Mouse (Mus musculus) left cerebral cortex, postnatal 36 days (tissue): Measurements from ENCODE around the gene Hdhd3. TPM values are rescaled to one million over a fixed set of nuclear protein-coding genes. Genes with fewer than 3 reads are reported as not detected.
"Not testable (repeated sequence)": the region's sequence is repeated elsewhere in the genome, so short reads cannot be mapped to it uniquely, and the experiment has no call there.

Source experiments
- DNase-seq, 2 experiments: peaks; one replicate each; pipeline ENCODE4 v3.0.0; 2021 to 2022; ENCODE audit warnings: low spot score in 2 of 2, mixed read lengths in 1 of 2
- intact Hi-C: fragments of 180-260 bp; cut with DNase I; formaldehyde crosslinking; loops from one replicate; pipeline ENCODE4 v1.15.1; 2025
- total RNA-seq, 2 experiments: library from RNA; stranded (reverse); gene quantifications; 2 replicates each; pipeline ENCODE4 v1.2.3; 2021

Hdhd3 gene
- total RNA-seq, 2 experiments from 2014 or later, result 9.8 to 10.4 TPM

GRCm38 (mm10) chr4:62480709-62481605 lies 22.3 kb downstream of the Hdhd3 start:
- intact Hi-C loops, result no loop called here
- DNase-seq, result no peak

GRCm38 (mm10) chr4:62479937-62480708 lies 23.1 kb downstream of the Hdhd3 start, which contains the start of gene Bspry:
Gene Bspry (plus strand): TSS chr4:62480053.
- DNase-seq, result peak in 1 of 2 experiments; percentile 18

GRCm38 (mm10) chr4:62479593-62479936 lies 23.7 kb downstream of the Hdhd3 start:
- intact Hi-C loops, DNase-seq: not testable (repeated sequence)

More at GRCm38 (mm10) chr4:62479937-62480708, 23.1 kb downstream of the Hdhd3 start, which contains the start of gene Bspry:
- intact Hi-C loops, result no loop called here

- DNase-seq, result no peak
- intact Hi-C loops, result no loop called here
Measured at GRCm38 (mm10) chr4:62477542-62478244, 25.6 kb downstream of the Hdhd3 start.

DNA sequence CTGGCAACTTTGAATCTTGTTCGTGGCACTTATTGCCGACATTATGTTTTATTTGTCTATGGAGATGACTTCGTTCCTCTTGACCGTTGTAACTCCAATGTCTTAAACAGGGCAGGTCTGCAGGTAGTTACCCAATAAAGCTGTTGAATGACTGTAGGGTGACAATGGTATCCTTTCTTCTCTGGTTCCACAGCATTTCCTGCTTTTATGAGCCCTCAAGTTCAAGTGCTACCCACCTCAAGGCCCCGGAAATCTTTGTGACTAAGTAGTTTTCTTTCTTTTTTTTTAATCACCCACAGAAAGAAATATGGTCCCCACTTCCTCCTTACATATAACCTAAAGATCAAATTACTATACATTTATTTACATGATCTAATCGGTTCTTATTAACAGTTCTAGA lies 27.5 kb downstream of the Hdhd3 start:
- intact Hi-C loops, result no loop called here
- no peak for DNase-seq

GRCm38 (mm10) chr4:62475131-62475530 lies 28.1 kb downstream of the Hdhd3 start:
- DNase-seq, result no peak
- intact Hi-C loops, result no loop called here

DNA sequence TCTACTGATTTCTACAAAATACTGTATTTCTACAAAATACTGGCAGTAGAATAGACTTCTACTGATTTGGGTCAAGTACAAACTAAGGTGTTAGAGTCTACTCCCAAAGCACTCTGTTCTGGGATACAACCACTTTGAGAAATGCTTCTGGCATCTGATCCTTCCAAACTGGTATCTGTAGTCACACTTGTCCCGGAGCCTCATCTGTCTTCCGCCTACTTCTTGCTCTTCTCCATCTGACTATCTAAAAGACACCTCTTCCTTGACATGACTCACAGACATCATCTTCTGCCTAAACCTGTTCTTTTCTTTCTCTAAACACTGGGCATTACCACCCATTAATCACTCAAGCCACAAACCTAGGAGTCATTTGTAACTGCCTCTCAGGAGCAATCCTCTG lies 31.2 kb downstream of the Hdhd3 start:
- DNase-seq, result peak; percentile 13 to 14
- intact Hi-C loops, result no loop called here

DNA sequence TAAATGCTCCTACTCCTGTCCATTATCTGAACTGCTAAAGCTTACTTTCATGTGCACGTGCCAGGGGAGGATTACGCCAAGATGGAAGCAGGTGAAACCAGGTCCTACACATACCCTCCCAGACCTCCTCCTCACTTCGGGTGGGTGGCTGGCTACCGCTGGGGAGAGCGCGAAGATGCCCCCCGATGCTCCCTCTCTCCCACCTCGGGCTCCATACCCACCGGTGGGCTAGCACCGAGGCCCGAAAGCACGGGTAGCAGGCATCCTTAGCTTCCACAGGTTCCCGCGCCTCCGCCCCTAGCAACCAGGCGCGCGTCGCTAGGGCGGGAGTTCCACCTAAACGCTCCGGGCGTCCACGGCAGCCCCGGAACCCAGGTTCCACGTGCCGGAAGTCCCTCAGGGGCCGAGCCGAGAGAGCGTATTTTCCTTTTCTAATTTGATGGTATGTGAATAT lies 32.6 kb downstream of the Hdhd3 start, which contains the start of gene Wdr31:
Gene Wdr31 (minus strand): TSS at position 299 of the 454 bp plus-strand sequence.
- intact Hi-C loops, result loop anchor here (2.0 kb wide), 1 partner anchor 32 kb away; the partner anchor contains the start of gene Hdhd3

DNA sequence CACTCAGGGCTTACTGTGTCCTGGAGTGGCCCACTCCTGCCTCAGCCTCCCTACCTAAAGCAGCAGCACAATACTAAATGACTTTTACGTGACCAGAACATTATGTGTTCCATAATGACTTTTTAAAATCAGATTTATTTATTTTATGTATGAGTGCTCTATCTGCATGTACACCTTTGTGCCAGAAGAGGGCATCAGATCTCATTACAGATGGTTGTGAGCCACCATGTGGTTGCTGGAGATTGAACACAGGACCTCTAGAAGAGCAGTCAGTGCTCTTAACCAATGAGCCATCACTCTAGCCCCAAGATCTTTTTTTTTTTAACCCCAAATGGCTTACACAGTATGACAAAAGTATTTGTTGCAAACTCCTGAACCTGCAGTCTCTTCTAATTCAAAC lies 35.1 kb downstream of the Hdhd3 start:
- no peak for DNase-seq
- intact Hi-C loops, result no loop called here

More for the DNA sequence above, 32.6 kb downstream of the Hdhd3 start, which contains the start of gene Wdr31:
- peak; percentile 83 to 86 for DNase-seq

GRCm38 (mm10) chr4:62463124-62463523 lies 40.1 kb downstream of the Hdhd3 start:
- intact Hi-C loops, result no loop called here
- DNase-seq, result no peak

DNA sequence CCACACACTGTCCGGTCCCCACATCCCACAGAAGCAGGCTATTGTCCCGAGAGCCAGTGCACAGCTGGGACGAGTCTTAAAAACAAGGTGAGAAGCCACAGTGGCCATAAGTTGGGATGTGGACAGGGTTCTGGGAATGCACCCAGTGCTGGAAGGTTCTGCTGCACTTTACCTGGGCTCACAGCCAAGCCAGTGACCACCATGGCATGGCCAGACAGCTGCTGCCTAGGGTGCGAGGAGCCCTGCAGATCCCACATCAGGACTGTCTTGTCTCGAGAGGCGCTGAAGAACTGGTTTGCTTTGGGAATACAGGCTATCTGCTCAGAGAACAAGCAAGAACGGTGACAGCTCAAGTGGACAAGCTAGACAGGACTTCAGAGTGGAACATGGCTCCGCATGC lies 42.9 kb downstream of the Hdhd3 start:
- intact Hi-C loops, result no loop called here
- no peak for DNase-seq

- intact Hi-C loops, result loop anchor here (5.0 kb wide), 1 partner anchor 58 kb away; the partner anchor contains the start of gene Alad
- DNase-seq, result peak; percentile 44 to 53
Measured at GRCm38 (mm10) chr4:62459081-62459480, 44.2 kb downstream of the Hdhd3 start.

- intact Hi-C loops, result loop anchor here (5.0 kb wide), 1 partner anchor 62 kb away; the partner anchor contains the start of gene Alad
- peak in 1 of 2 experiments; percentile 18 for DNase-seq
Measured at GRCm38 (mm10) chr4:62454995-62455394, 48.3 kb downstream of the Hdhd3 start.

Other genes with a start within 250 kb of the Hdhd3 start
- gene Slc31a2, start 240.9 kb downstream of the Hdhd3 start, total RNA-seq, result 1 to 10 TPM; 6.7 to 8.7 TPM
- 10 to 100 TPM; 34.5 to 38.9 TPM for gene Fkbp15, start 142.9 kb downstream of the Hdhd3 start, total RNA-seq
- 10 to 100 TPM; 14.2 to 15.2 TPM for gene Slc31a1, start 142.7 kb downstream of the Hdhd3 start, total RNA-seq
- 10 to 100 TPM; 44.0 to 44.1 TPM for gene Cdc26, start 94.8 kb downstream of the Hdhd3 start, total RNA-seq
- gene Prpf4, start 94.7 kb downstream of the Hdhd3 start, total RNA-seq, result 10 to 100 TPM; 12.1 to 12.4 TPM
- gene Rnf183, start 68.2 kb downstream of the Hdhd3 start, total RNA-seq, result not detected
- gene Wdr31, start 32.6 kb downstream of the Hdhd3 start, total RNA-seq, result 1 to 10 TPM; 7.8 to 8.9 TPM
- under 1 TPM; 0.27 to 0.54 TPM for gene Bspry, start 23.4 kb downstream of the Hdhd3 start, total RNA-seq
- gene Alad, start 16.5 kb upstream of the Hdhd3 start, total RNA-seq, result 10 to 100 TPM; 28.0 to 28.4 TPM
- gene Pole3, start 21.6 kb upstream of the Hdhd3 start, total RNA-seq, result 10 to 100 TPM; 22.5 to 23.1 TPM
- under 1 TPM; 0.29 to 0.47 TPM for gene 4933430I17Rik, start 21.9 kb upstream of the Hdhd3 start, total RNA-seq
- gene Rgs3, start 56.4 kb upstream of the Hdhd3 start, total RNA-seq, result 10 to 100 TPM; 28.2 to 32.3 TPM